Mouse (Mus musculus) cortical plate, adult 2 months (tissue): ENCODE data around the gene Adcy7.

ENCODE experiments used
- CTCF ChIP-seq: fragments of 200-500 bp; IDR thresholded peaks from 2 replicates; pipeline ENCODE4 v1.5.1; 2011; ENCODE audit warnings: mild to moderate bottlenecking, control low read depth, low read length; ENCODE audit not compliant: insufficient read depth; ENCODE audit errors: extremely low read depth
- POLR2A ChIP-seq: fragments of 200-500 bp; IDR thresholded peaks from 2 replicates; pipeline ENCODE4 v1.6.1; 2011; ENCODE audit warnings: mild to moderate bottlenecking, low read length, control low read depth; ENCODE audit not compliant: insufficient read depth; ENCODE audit errors: extremely low read depth

GRCm38 (mm10) chr8:88317341-88317740 is 45.1 kb downstream of the Adcy7 start:
- TF ChIP-seq POLR2A (no peak), CTCF (no peak)
